Mouse (Mus musculus) erythroblast, embryonic 14.5 days (primary cell): ENCODE results near the gene Rpl6.

ENCODE experiments used
- GATA1 ChIP-seq: IDR thresholded peaks from 2 replicates; pipeline ENCODE4 v1.6.1; 2012; ENCODE audit warnings: low read length, inconsistent platforms, mixed read lengths
- TAL1 ChIP-seq: IDR thresholded peaks from 3 replicates; pipeline ENCODE4 v1.6.1; 2012; ENCODE audit warnings: low read length, inconsistent platforms, mixed read lengths

- TF ChIP-seq TAL1 (no peak), GATA1 (no peak)
Observed at GRCm38 (mm10) chr5:121219190-121219589, 14.9 kb downstream of the Rpl6 start.
